Mouse (Mus musculus): ENCODE measurements around the gene Samd4b.

Samd4b gene

GRCm38 (mm10) chr7:28378769-28379651 is 218.9 kb downstream of the Samd4b start:
- peak; percentile 67 for DNase-seq (ENCODE audit: low read depth, low spot score)

DNA sequence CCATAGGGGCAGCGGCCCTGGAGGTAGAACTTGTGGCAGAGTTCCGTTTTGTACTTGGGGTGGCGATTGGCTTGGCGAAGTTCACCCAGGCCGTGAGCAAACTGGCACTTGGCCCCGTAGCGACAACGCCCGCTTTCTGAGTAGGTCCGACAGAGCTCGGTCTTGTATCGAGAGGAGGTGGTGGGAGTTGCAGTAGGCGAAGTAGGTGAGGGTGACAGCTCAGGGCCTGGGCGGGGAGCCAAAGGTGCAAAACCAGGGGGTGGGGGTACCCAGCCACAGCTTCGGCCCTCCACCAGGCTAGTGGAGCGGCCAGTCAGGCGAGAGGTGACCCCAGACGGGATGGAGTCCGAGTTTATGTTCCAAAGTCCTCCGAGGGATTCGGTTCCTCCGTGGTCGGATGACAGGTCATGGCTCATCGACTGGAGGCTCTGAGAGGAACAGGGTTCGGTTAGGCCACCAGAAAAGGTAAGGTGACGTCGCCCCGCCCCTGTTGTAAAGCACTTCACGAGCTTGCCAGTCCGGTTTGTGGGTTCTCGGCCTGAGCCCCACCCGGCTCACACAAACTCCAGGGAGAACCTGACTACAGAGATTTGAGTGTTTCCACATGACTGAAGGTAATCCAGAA is 219.8 kb downstream of the Samd4b start:
- DNase-seq (ENCODE audit: low read depth, low spot score), result no peak

GRCm38 (mm10) chr7:28377190-28378065 is 220.5 kb downstream of the Samd4b start:
- no peak for DNase-seq (ENCODE audit: low read depth, low spot score)

DNA sequence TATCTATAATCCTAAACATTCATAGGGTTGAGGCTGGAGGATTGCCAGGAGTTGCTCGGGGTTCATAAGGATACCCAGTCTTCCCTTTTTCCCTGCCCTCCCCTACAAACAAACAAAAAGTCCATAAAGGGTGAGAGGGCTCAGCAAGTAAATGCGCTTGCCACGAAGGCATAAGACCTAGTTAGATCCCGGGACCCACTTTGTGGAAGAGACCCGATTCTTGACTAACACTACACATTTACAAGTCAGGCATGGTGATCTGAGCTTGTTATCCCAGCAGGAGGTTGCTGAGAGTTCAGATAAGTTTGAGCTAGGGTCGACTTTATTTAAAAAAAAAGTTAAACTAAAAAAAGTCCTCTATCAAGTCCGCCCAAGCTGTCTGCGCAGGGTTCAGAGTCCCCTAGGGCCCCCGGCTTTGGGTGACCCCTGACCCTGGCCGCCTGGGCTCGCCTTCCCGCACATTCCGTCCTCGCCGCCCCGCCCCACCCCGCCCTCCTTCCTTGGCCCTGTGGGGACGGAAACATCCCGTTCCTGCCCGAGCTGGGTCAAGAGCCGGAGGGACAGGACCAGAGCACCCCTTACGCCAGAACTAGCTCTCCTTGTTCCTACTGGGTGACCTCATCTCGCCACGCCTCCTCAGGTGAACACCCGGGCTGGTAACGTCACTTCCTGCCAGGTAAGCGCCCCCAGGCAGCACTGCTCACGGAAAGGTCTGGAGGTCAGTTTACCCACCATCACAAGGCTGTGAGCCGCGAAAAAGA is 221.8 kb downstream of the Samd4b start:
- peak; percentile 46 for DNase-seq (ENCODE audit: low read depth, low spot score)

- DNase-seq (ENCODE audit: low read depth, low spot score), result peak; percentile 91
These were observed 222.6 kb downstream of the Samd4b start for GRCm38 (mm10) chr7:28375176-28375921.

DNA sequence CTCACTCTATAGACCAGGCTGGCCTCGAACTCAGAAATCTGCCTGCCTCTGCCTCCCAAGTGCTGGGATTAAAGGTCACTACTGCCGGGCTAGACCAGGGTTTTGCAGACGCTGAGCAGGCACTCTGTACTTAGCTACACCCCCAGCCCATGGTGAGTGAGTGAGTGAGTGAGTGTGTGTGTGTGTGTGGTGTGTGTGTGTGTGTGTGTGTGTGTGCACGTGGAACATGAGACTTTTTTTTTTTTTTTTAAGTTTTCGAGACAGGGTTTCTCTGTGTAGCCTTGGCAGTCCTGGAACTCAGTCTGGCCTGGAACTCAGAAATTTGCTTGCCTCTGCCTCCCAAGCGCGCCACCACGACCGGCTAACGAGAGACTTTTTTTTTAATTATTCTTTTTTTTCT is 223.3 kb downstream of the Samd4b start:
- no peak for DNase-seq (ENCODE audit: low read depth, low spot score)

DNA sequence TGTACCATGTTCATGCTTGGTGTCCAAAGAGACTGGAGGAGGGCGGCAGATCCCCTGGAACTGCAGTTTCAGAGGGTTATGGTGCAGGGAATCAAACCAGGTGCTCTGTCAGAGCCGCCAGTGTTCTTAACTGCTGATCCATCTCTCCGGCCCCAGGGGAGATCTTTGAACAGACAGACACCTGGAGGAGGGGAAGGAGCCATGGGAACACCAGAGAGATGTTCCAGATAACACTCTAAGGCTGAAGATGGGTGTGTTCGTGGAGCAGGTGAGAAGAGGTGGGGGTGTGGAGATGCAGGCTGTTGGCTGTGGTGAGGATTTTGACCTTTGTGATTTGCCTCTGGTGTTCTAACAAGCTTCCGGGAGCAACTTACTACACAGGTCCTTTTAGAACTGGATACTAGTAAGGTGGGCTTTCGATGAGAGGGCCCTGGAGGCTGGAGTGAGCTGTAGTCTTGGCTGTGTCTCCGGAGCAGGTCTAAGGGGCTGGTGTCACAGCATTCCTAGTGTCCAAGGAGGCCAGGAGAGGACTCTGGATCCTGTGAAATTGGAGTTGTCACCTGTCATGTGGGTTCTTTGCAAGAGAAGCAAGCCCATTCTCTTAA is 224.0 kb downstream of the Samd4b start:
- DNase-seq (ENCODE audit: low read depth, low spot score), result no peak

- DNase-seq (ENCODE audit: low read depth, low spot score), result peak; percentile 89
These were observed 224.8 kb downstream of the Samd4b start for GRCm38 (mm10) chr7:28373131-28373581.

DNA sequence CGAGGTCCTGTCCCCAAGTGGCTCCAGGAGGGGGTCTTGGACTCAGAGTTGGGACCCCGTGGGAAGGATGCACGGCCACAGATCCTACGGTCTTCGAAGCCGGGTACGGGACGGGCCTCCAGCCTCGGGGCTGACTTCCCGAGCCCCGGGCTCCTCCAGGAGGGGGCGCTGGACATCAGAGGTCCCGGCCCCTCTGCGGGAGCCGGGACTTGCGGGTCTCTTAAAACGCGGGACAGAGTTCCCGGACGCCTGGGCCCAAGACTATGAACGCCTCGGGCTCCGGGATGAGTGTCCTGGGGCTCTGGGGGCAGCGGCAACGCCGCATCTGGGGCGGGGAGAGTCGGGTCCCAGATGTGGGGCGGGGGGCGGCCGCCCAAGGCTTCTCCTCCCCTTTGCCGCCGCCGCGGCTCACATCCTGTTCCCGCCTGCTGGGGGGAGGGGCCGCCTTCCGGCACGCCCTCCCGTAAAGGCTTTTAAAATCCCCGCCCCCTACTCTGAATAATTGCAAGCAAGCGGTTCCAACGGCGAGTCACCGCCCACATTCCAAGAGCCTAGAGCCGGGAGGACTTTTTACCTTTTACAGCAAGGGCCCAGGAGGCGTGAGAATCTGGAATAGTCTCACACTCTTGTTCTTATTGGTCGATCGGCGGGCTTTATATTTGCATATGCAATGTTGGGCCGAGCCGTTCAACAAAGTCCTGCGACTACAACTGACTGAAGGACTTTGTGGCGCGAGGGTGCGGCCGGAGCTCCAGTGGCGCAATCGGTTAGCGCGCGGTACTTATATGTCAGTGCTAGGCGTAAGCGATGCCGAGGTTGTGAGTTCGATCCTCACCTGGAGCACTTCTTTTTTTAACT is 225.5 kb downstream of the Samd4b start, which contains the start of gene Plekhg2:
Plekhg2 (minus strand) TSS at position 349 of the 858 bp plus-strand sequence.
- DNase-seq (ENCODE audit: low read depth, low spot score), result peak; percentile 100

- DNase-seq (ENCODE audit: low read depth, low spot score), result no peak
These were observed 226.4 kb downstream of the Samd4b start for GRCm38 (mm10) chr7:28371514-28371989.

DNA sequence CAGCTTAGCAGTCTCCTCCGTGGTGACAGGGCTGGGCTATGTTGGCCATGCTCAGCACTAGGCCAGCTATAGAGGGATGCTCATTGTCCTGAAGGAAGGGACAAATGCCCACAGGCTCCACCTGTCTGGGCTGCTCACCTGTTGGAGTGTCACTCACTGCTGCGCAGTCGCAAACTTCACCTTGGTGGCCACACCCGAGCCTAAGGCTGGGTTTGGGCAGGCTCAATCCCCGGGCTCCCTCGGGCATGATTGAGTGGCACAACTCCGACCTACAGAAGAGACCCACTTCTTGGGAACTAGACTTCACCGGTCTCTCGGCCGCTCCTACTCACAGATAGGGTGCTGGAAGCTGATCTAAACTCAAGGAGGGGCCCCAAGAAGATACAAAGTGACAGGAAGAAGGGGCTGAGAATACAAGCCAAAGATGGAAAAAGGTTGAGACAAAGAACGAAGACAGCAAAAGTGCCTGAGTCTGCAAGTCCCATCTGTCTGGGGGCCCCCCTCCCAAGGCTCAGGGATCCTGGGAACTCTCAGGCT is 226.9 kb downstream of the Samd4b start:
- DNase-seq (ENCODE audit: low read depth, low spot score), result no peak

DNA sequence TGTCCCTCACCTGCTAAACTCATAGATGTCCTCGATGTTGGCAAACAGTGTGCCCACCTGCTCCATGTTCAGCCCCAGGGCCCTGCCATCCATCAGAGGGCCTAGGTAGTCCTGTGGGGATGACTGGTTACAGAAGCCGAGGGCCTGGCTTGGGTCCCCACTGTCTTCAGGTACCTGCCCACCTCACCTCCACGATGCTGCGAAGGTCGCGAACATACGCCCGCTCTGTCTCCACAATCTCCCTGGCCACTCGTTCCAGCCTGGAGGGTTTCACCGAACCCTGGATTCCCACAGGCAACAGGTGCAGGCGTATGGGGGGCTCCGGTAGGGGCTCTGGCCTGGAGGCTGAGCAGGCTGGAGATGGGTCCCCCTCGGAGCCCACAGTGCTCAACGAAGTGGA is 227.9 kb downstream of the Samd4b start:
- no peak for DNase-seq (ENCODE audit: low read depth, low spot score)

- DNase-seq (ENCODE audit: low read depth, low spot score), result no peak
These were observed 229.5 kb downstream of the Samd4b start for GRCm38 (mm10) chr7:28368276-28368920.

GRCm38 (mm10) chr7:28367663-28368275 is 230.2 kb downstream of the Samd4b start:
- DNase-seq (ENCODE audit: low read depth, low spot score), result no peak

DNA sequence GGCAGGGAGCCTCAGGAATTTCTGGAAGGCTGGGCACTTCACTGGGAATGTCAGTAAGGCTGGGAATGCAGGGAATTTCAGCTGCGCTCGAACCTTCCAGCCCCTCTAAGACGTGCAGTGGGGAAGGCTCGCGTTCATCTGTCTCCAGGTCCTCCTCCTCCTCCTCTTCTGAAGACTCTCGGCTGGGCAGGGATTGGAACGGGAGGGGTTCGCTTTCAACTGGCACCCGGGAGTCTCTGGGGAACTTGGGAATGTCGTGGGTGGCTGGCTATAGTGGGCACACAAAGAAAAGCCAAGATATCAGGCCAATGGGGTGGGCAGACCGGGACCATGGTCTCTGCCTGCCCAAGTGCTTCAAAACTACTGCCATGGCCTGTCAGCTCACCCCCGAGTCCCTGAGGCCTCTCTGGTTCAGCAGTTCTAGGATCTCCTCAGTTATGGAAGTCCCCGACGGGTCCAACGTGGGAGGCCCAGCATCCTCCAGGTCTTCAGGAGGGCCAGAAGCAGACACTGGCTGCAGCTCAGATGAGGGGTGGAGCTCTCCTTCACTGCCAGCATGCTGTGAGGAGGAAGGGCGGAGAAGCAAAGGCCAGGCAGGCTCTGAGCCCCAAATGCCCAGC is 235.4 kb downstream of the Samd4b start:
- DNase-seq (ENCODE audit: low read depth, low spot score), result no peak

DNA sequence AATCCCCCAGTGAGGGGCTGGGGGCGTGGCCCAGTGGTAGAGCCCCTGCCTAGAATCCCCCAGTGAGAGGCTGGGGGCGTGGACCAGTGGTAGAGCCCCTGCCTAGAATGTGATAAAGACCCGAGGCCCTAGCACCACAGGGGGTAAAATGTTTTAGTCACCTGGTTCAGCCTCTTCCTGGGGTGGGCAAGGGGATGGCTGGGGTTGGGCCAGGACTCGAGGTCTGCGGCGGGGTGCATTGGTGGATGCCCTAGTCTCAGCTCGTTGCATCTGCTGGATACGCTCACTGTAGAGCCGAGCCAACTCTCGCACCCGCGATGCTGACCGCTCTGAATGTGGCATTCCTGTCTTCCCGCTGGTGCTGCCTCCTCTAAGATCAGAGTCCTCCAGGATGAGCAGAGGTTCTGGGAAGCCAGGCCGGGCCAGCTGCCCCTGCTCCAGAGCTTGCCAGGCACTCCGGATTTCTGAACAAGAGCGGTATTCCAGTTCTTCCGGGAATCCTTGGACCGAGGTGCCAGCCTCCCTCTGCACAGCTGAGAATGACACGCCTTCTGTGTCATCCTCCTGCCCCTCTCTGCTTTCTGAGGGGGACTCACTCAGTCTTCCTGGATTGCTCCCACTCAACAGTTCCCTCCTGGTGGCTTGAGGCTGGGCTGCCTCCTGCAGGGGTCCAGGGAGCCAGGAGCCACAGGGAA is 236.2 kb downstream of the Samd4b start:
- DNase-seq (ENCODE audit: low read depth, low spot score), result no peak

- DNase-seq (ENCODE audit: low read depth, low spot score), result no peak
These were observed 237.7 kb downstream of the Samd4b start for GRCm38 (mm10) chr7:28360291-28360690.

Data from forelimb bud, embryonic 11.5 days (tissue).